Mouse (Mus musculus): Measurements from ENCODE around the gene Tia1.

Tia1 gene

DNA sequence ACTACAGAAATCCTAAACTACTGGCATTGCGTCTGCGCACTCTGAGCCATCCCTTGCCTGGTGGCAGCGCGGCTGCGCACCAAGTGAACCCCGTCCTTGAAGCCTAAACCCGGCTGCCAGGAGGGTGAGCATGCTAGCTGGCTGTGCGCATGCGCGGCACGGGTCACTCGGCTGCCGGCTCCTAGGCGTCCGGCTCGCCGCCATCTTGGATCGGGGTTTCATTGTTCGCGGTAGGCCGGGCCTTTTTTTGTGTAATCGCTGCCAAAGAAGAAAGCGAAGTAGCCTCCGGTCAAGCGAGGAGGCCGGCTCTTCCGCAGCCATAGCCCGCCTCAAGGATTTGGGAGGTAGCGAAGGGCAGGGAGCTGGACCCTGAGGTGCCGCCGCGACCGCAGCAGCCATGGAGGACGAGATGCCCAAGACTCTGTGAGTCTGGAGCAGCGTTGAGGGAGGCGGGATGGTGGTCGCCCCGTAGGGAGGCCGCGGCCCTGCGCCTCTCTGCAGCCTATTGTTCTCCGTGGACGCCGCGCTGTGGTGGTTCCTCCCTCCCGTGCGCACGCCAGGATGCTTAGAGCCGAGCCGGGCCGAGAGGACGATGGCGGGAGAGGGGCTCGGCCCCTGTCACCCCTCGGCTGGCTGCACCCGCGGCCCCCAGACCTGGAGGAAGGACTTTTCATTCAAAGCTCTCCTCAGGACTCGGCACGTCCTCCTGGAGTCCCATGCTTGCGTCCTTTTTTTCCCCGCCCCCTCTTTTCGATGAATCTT, at the start of gene Tia1:
TSS of gene Tia1 (plus strand) at position 120 of the 762 bp plus-strand sequence.
- Histone ChIP-seq H3K9me3 (ENCODE audit: low read length) (no peaks in the 10 kb centered on the region), H3K27me3 (ENCODE audit: insufficient read depth, low read length) (peaks cover 4% of the 10 kb centered on the region; the same call in 1 of the 2 replicates), H3K4me3 (replicated peaks; ENCODE audit: low read length) (peak within 1 kb of the TSS; percentile 90), H3K36me3 (ENCODE audit: insufficient read depth, low read length) (peaks cover 11% of the 10 kb centered on the region), H3K4me1 (replicated peaks; ENCODE audit: low read depth, low read length) (peaks cover 37% of the 10 kb centered on the region)
- TF ChIP-seq POU5F1 (IDR thresholded peaks at IDR 0.05; ENCODE audit: borderline replicate concordance, low read length) (no peak), CTCF (conservative IDR thresholded peaks at IDR 0.05; ENCODE audit: low read length) (no peak)

DNA sequence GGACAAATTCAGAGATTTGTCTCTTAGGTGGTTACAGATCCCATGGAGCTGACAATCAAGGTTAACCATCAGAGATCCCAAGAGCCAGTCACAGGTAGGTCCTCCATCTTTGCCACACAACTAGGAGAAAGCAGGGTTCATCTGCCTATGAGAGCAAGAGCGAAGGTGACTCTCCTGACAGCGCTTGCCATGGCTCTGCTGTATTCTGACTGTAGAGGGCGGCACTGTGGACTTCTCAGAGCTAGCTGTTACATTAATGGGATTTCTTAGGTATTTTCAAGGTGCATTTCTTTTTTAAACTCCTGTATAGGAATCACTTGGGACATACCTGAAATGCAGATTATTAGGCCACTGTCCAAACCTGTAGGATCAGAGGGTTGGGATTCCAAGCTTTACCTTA, 49.1 kb upstream of the Tia1 start:
- H3K9me3 ChIP-seq (ENCODE audit: low read length): no peaks in the 10 kb centered on the region
- H3K27me3 ChIP-seq (ENCODE audit: insufficient read depth, low read length): no peaks in the 10 kb centered on the region
- H3K4me3 ChIP-seq (replicated peaks; ENCODE audit: low read length): no peak overlapping the region
- no peaks in the 10 kb centered on the region for H3K36me3 ChIP-seq (ENCODE audit: insufficient read depth, low read length)
- H3K4me1 ChIP-seq (replicated peaks; ENCODE audit: low read depth, low read length): no peaks in the 10 kb centered on the region
- TF ChIP-seq POU5F1 (IDR thresholded peaks at IDR 0.05; ENCODE audit: borderline replicate concordance, low read length) (no peak), NANOG (IDR thresholded peaks at IDR 0.05; ENCODE audit: borderline replicate concordance, low read length) (no peak), CTCF (conservative IDR thresholded peaks at IDR 0.05; ENCODE audit: low read length) (peak; percentile 31)

DNA sequence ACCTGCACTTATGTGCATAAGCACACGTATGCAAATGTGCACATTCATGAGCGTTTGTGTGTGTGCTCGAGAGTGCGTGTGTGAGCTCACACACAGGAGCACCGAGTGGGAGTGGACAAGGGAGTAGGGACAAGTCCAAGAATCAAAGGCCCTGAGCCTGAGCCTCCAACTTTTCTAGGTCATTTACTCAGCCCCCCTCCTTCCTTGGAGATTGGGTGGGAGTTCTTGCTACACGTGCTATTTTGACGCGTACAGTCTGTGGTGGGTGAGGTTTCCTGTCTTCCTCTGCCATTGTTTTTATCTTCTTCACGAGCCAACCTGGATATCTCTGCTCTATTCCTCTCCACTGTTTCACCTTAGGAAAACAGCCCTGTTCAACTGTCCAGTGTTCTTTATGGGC, 47.1 kb upstream of the Tia1 start:
- H3K9me3 ChIP-seq (ENCODE audit: low read length): no peaks in the 10 kb centered on the region
- H3K36me3 ChIP-seq (ENCODE audit: insufficient read depth, low read length): no peaks in the 10 kb centered on the region
- peaks cover 6% of the 10 kb centered on the region for H3K4me1 ChIP-seq (replicated peaks; ENCODE audit: low read depth, low read length)
- H3K27me3 ChIP-seq (ENCODE audit: insufficient read depth, low read length): no peaks in the 10 kb centered on the region
- H3K4me3 ChIP-seq (replicated peaks; ENCODE audit: low read length): no peak overlapping the region
- TF ChIP-seq NANOG (IDR thresholded peaks at IDR 0.05; ENCODE audit: borderline replicate concordance, low read length): no peak
- no peak for TF ChIP-seq CTCF (conservative IDR thresholded peaks at IDR 0.05; ENCODE audit: low read length)
- TF ChIP-seq POU5F1 (IDR thresholded peaks at IDR 0.05; ENCODE audit: borderline replicate concordance, low read length): no peak

DNA sequence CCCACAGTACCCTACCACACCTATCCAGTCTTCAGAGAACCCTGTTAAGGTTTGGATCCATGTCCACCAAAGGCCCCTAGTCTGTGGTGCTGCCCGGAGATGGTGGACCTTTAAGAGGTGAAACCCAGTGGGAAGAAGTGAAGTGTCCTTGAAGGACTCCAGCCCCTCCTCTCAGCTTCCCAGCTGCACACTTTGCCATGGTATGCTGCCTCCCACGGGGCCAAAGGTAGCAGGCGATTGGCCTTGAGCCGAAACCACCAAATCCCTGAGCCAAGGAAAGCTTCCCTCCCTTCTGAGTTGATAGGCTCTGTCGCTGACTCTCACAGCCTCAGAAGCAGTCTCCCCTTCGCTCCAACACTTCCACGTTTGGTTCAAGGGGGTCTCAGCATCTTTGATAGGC, 43.3 kb upstream of the Tia1 start:
- no peak overlapping the region for H3K4me3 ChIP-seq (replicated peaks; ENCODE audit: low read length)
- peaks cover 20% of the 10 kb centered on the region for H3K4me1 ChIP-seq (replicated peaks; ENCODE audit: low read depth, low read length)
- TF ChIP-seq POU5F1 (IDR thresholded peaks at IDR 0.05; ENCODE audit: borderline replicate concordance, low read length) (no peak), CTCF (conservative IDR thresholded peaks at IDR 0.05; ENCODE audit: low read length) (no peak), NANOG (IDR thresholded peaks at IDR 0.05; ENCODE audit: borderline replicate concordance, low read length) (no peak)
- peaks cover 3% of the 10 kb centered on the region for H3K27me3 ChIP-seq (ENCODE audit: insufficient read depth, low read length)
- no peaks in the 10 kb centered on the region for H3K36me3 ChIP-seq (ENCODE audit: insufficient read depth, low read length)
- no peaks in the 10 kb centered on the region for H3K9me3 ChIP-seq (ENCODE audit: low read length)

DNA sequence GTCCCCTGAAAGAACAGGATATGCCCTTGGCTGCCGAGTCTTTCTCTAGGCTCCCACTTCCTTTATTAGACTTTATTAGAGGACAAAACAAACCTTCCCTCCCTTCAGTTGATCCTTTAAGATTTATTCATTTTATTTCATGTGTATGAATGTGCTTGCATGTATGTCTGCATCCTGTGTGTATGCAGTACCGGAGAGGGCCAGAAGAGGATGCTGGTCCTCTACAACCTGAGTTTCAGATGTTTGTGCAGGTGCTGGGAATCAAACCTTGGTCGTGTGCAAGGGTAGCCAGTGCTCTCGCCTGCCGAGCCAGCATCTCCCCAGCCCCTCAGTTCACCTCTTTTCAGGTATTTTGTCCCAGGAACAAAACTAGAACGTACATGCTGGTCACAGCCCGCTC, 42.6 kb upstream of the Tia1 start:
- no peaks in the 10 kb centered on the region for H3K9me3 ChIP-seq (ENCODE audit: low read length)
- TF ChIP-seq NANOG (IDR thresholded peaks at IDR 0.05; ENCODE audit: borderline replicate concordance, low read length): no peak
- TF ChIP-seq CTCF (conservative IDR thresholded peaks at IDR 0.05; ENCODE audit: low read length): peak; percentile 99
- TF ChIP-seq POU5F1 (IDR thresholded peaks at IDR 0.05; ENCODE audit: borderline replicate concordance, low read length): no peak
- H3K4me3 ChIP-seq (replicated peaks; ENCODE audit: low read length): no peak overlapping the region
- no peaks in the 10 kb centered on the region for H3K36me3 ChIP-seq (ENCODE audit: insufficient read depth, low read length)
- peaks cover 3% of the 10 kb centered on the region for H3K27me3 ChIP-seq (ENCODE audit: insufficient read depth, low read length)
- peaks cover 21% of the 10 kb centered on the region for H3K4me1 ChIP-seq (replicated peaks; ENCODE audit: low read depth, low read length)

DNA sequence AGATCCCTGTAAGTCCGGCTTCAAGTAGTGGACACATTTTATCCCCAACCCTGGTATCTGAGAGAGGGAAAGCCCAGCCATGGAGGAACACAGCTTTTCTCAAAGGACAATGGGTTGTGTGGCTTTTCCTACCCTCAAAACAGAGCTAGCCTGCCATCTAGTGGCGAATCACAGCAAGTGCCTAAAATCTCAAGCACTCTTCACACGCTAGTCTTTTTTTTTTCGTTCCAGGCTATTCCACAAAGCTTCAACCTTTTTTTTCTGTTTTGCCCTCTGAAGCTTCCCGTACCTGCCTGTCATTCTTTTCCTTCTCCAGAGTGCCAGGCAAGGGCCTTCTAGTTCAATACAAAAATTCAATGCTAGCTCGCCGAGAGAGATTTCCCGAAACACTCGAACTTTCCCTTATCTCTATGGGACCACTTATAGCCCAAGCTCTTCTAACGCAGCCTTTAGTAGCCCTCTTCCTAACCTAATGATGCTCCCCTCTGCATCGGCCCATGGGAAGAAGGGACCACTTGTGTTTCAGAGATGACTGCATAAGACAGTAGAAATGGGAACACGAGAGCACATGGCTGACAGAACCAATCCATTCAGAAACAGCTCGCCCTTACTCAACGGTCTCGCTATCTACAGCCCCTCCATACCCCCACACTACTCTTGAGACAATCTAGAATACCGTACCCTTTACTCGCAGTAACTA, 39.4 kb upstream of the Tia1 start:
- H3K36me3 ChIP-seq (ENCODE audit: insufficient read depth, low read length): peaks cover 32% of the 10 kb centered on the region
- TF ChIP-seq POU5F1 (IDR thresholded peaks at IDR 0.05; ENCODE audit: borderline replicate concordance, low read length) (no peak), CTCF (conservative IDR thresholded peaks at IDR 0.05; ENCODE audit: low read length) (peak; percentile 85)

DNA sequence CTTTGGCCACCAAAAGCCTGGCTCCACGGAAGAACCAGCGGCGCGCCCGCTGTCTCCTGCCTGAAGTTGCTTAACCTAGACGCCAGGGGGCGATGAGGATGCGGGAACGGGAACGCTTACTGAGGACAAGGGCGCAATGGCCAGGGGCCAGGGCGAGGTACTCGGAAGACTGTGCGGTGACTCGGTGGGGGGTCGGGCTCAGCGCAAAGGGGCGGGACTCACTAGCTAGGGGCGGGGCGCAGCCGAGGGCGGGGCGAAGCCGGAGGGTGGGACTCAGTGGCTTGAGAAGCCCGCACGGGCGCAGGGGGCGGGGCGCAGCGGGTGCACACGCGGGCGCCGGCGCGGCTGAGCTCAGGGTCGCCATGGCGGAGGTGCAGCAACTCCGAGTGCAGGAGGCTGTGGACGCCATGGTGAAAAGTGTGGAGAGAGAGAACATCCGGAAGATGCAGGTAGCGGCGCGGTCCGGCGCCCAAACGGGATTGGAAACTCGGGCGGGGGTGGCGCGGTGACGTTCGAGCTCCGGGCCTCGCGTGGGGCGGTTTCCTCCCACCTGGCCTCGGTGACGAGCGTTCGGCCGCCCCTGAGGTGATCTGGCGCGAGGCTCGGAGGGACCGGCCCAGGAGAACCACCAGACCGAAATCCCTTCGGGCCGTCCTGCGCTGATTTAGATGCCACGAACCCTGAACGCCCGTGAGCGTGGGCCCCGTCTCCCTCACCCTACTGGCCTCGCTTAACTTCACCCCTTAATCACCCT, 38.5 kb upstream of the Tia1 start, which contains the start of gene Fam136a:
TSS of gene Fam136a (plus strand) at position 276 of the 754 bp plus-strand sequence.
- TF ChIP-seq POU5F1 (IDR thresholded peaks at IDR 0.05; ENCODE audit: borderline replicate concordance, low read length): no peak
- TF ChIP-seq CTCF (conservative IDR thresholded peaks at IDR 0.05; ENCODE audit: low read length): peak; percentile 81
- no peak for TF ChIP-seq NANOG (IDR thresholded peaks at IDR 0.05; ENCODE audit: borderline replicate concordance, low read length)
- peaks cover 3% of the 10 kb centered on the region for H3K27me3 ChIP-seq (ENCODE audit: insufficient read depth, low read length)
- peaks cover 46% of the 10 kb centered on the region for H3K4me1 ChIP-seq (replicated peaks; ENCODE audit: low read depth, low read length)
- peak within 1 kb of the TSS; percentile 96 for H3K4me3 ChIP-seq (replicated peaks; ENCODE audit: low read length)
- no peaks in the 10 kb centered on the region for H3K9me3 ChIP-seq (ENCODE audit: low read length)
- H3K36me3 ChIP-seq (ENCODE audit: insufficient read depth, low read length): peaks cover 35% of the 10 kb centered on the region

More for the DNA sequence above, 39.4 kb upstream of the Tia1 start:
- no peaks in the 10 kb centered on the region for H3K9me3 ChIP-seq (ENCODE audit: low read length)
- H3K4me1 ChIP-seq (replicated peaks; ENCODE audit: low read depth, low read length): peaks cover 43% of the 10 kb centered on the region
- H3K27me3 ChIP-seq (ENCODE audit: insufficient read depth, low read length): peaks cover 3% of the 10 kb centered on the region
- H3K4me3 ChIP-seq (replicated peaks; ENCODE audit: low read length): peak overlapping the region; percentile 57
